Mouse (Mus musculus) adrenal gland, postnatal 4 days (tissue): ENCODE measurements at regions not wholly inside any gene's neighbourhood (a gene's known extent, or its start where the extent isn't known, plus 50 kb on each side); places are given as distances from the start of the nearest gene placed in this dataset.

Experiments used
- DNase-seq, 2 experiments: peaks; one replicate each; pipeline ENCODE4 v3.0.0; 2021 to 2022; ENCODE audit warnings: low spot score in 2 of 2, mixed read lengths in 2 of 2

- DNase-seq, result no peak
These were observed 313.3 kb downstream of the Qdpr start for GRCm38 (mm10) chr5:45136696-45137095.

- no peak for DNase-seq
These were observed 322.1 kb downstream of the Qdpr start for GRCm38 (mm10) chr5:45127971-45128370.

DNA sequence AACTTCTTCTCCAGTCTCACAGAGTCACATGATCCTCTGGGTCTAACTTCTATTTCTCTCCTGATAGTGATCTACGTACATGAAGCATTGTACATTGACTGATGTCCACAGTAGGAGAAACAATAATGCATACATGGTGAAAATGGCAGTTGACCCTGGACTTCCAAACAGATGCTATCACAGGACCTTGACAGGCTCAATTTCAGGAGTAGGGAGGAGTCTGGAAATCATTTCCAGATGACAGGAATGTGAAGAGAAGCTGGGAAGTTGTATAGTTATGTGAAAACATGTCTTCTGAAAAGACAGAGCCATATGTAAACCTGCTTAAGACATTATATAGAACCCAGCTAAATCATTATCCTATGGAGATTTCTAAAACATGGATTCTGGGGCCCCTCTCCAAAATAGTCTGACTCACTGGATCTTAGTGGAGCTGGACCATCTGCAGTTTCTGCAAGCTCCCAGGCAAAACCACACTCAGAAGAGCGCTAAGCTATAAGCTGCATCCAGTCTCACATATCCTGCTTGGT lies 322.3 kb upstream of the Ldb2 start:
- no peak for DNase-seq

DNA sequence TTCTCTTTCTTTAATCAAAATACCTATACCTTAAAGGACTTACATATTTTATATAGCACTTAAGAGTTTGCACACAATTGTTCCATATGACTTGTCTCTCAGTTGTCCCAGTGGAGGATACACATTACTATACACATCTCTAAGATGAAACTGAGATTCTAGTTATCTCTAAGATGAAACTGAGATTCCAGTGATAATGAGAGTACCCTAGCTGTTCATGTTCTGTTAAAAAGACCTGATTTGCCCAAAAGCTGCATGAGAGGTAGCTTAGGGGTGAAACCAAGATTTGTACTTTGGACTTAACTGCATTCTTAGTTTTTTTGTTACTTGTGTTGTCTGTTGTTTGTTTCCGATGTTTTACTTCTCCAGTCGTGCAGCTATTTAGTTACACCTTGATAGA lies 320.3 kb upstream of the Ldb2 start:
- no peak for DNase-seq

GRCm38 (mm10) chr5:45111246-45111645 lies 311.8 kb upstream of the Ldb2 start:
- no peak for DNase-seq

DNA sequence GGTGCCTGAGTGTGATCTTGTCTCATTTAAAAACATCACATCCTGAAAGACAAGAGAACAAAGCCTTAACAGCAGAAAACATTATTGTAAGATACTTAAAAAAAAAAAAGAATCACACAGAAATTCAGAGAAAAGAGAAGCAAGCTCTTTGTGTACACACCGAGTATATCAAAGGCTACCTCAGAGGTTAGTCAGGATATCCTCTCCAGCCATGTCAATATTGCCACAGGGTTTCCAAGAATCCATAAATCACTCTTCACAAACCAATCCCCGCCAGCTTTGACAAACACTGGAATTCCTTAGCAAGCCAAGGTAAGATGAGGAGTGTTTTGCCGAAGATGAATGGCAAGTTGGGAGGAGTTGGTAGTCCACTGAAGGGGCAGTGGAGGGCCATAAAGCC lies 311.3 kb upstream of the Ldb2 start:
- DNase-seq, result no peak

DNA sequence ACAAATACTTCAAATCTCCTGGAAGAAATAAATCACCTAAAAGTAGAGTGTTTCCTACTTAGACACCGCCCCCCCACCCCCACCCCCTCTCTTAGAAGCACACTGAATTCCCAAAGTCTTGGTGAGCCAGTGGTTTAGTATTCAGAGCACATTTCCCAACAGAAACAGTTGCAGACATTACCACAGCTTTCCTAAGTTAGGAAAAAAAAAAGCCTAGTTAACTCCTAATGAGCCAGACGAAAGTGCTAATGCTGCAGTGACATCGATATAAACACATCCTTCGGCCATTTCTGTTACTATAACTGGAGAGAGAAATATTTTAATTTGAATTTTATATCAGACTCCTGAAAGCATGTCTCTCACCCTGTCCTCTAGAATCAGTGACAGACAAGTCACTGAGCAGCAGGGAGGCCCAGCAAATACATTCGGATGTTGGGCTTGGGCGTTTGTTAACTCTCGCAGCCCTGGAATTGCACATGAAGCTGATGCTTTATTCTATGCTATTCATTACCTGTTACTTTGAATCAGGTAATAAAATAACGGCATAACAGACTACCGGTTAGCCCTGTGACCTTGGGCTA lies 305.8 kb upstream of the Ldb2 start:
- no peak for DNase-seq

- no peak for DNase-seq
These were observed 304.4 kb upstream of the Ldb2 start for GRCm38 (mm10) chr5:45103763-45104428.

DNA sequence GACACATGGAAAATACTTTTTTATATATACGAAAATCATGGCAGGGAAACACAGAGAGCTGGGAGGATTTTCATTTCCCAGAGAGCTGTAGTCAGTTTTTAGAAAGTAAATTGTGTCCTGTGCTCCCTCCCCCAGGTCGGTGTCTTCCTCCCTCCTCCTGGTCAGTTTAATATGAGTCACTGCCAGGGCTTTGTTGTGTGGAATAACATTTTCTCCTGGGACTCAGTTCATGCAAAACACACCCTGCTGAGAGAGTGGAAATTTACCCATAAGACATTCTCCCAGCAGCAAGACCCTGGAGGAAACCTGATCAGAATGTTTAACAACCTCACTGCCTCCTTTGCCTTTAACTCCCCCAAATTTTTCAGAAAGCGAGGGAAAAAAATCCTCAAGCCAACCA lies 303.2 kb upstream of the Ldb2 start:
- DNase-seq, result no peak

DNA sequence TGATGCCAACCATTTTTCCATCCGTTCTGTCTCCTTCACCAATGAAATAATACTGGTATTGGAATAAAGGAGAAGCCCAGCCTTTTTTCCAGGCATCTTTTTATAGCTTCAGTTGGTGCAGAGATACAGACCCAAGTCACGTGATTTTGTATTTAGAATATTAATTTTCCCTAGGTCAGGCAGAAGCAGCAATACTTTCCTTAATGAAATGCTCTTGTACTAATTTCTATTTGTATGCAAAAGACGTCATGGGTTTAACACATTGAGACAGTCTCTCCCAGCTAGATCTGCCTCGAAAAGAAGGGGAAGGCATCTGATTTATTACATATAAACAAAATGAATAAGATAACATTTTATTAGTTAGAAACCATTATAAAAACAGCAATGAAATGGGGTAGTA lies 302.3 kb upstream of the Ldb2 start:
- DNase-seq, result no peak

- no peak for DNase-seq
These were observed 299.6 kb upstream of the Ldb2 start for GRCm38 (mm10) chr5:45099082-45099481.

DNA sequence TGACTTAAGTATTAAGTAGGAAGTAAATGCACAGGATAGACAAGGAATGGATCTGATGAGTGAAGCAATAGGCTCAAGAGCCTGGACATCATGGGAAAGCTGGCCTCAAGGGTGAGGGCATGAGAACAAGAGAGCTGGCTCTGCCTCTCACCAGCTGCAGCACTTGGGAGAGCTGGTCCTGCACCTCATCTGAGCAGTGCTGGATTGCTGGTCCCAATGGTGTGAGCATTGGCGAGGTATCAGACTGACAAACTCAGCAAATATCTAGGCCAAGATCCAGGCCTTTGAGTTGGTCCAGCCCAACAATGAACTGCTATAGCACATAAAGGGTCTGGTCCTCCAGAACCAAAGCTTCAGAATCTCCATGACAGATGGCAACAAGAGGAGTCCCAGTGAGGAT lies 298.5 kb upstream of the Ldb2 start:
- DNase-seq, result no peak

DNA sequence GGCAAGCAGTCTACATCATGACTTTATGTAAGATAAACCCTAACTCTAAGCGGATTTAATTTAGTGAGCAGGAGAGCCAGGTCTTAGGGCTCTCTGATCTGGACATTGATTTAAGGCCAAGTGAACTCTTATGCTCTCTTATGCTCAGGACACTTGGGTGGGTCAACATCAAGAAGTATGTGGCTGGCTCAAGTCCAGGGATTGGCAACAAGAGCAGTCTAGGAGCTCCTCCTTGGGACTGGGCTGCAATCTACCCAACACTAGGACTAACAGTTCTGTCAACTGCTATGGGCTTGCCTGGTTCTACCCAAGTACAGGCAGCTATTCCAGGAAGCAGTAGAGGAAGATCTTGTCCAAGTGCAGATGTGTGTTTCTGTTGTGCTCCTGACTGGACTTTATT lies 285.3 kb upstream of the Ldb2 start:
- no peak for DNase-seq

DNA sequence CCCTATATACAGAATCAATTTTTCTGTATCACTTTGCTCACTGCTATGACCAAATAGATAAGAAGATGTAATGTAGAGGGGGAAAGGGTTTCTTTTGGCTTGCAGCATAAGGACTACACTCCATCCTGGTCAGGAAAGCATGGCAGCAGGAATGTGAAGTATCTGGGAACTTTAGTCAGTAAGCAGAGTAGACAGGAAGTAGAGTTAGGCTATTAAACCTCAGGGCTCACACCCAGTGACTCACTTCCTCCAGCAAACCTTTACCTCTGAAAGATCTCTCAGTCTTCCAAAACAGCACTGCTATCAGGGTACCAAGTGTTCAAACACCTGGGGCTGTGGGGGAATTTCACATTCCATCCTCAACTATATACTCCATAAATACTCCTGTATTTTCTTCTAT lies 283.1 kb upstream of the Ldb2 start:
- DNase-seq, result no peak

GRCm38 (mm10) chr5:45076347-45076890 lies 276.9 kb upstream of the Ldb2 start:
- no peak for DNase-seq

DNA sequence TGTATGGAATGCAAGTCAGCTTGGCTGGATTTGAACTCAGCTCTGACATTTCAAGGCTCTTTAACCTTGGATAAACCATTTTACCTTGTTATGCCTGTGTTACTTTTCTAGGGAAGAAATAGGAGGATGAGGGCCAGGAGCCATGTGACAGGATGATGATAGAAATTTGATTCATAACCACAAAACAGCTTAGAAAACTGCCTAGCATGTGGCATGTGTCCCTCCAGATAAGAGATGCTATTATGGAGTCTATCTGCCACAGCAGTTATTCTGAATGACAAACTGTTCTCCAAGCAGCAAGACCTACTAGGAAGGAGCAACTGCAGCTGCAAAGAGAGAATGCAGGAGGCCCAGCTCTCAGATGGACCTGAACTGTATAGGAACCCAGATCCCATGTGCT lies 275.7 kb upstream of the Ldb2 start:
- DNase-seq, result no peak

DNA sequence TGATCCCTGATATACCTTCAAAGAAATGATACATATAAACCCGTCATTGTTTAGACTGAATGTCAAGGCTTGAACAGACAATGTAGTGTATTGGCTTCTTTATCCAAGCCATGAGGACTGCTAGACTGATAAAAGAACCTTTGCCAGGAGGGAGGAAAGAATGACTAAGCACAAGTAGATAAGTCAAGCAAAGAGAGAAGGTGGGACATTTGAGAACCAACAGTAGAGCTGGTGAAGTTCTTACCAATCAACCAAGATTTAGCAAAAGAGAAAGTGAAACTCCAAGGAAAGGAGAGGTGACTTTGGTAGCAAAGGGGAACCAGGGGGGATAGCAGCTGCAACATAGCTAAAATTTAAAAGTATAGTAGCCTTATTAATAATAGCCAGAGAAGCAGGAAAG lies 273.0 kb upstream of the Ldb2 start:
- DNase-seq, result no peak

DNA sequence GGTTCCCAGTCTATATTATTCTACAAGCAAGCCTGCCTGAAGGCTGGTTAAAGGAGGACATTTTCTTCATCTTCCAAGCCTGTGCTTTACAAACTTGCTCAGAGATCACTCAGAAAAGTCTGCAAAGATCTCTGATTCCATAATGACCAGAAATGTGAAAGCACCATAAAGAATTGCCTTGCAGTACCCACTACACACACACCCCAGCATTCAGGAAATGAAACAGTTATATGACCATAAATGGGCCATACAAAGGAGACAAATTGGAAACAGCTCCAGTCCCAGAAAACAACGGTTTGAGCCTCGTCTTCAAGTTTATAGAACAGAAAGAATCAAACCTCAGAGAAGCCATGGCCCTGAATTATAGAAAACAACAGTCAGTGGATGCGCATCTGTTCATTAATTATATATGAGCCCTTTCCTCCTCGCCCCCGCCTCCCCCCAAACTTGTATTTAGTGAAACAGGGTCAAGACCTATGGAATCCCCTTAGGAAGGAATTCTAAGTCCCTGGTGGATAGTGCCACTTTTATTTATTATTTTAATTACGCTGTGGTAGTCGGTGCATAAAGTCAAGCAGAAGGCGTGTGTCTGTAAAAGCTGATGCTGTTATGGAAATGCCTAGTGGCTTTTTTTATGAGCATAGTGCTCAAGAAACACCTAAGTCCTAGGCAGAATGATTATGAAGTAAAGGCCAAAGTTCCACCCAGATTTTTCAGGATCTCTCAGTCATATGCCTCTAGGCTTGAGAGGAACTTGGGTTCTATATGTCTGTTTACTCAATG lies 266.6 kb upstream of the Ldb2 start:
- DNase-seq, result no peak

- no peak for DNase-seq
These were observed 263.1 kb upstream of the Ldb2 start for GRCm38 (mm10) chr5:45062567-45062966.

DNA sequence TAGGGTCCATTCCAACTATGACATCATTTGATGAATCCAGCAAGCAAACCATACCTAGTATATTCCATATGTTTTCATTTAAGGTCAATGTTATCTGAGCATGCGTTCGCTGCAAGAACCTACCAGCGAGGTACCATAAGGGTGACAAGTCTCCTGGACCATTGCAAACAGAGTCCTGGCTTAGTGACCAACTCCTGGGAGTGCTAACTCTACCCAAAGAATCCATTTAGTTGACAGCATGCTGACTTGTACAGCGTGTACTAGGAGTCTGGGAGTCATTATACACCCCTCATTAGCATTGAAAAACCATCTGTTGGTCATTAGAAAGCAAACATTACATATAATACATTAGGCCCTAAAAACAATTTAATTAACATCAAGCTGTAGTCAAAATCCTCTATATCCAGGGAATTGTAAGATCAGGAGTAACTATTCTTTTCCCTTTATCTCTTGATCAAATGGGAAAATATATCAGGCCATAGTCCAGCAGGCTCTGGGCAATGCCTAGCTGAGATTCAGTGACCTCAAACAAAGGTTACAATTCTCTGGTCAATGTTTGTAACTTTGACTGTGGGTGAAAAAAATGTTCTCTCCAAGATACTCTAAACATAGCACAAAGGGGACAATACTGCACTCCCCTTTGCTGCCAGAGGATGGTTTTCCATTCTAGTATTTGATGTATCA lies 255.9 kb upstream of the Ldb2 start:
- DNase-seq, result no peak

GRCm38 (mm10) chr5:45049410-45049809 lies 249.9 kb upstream of the Ldb2 start:
- no peak for DNase-seq

DNA sequence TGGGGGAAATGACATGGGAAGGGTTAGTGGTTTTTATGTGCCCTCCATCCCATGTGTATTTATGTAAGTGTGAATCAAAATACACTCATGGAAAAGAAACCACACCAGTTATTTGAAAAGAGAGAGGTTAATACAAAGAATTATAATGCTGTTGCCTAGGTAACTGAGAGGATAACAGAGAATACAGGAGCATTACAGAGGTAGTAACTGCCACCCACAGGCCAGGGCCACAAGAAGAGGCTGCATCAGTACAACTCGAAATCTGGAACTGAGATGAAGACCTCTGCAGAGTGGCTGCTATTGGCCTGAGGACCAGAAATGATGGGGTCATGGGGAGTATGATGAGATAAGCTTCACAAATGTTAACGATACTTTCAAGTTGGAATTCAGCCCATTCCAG lies 243.4 kb upstream of the Ldb2 start:
- no peak for DNase-seq
